Mouse (Mus musculus) kidney, embryonic 15.5 days (tissue): ENCODE measurements around the gene Arhgap35. TPM values are rescaled to one million over a fixed set of nuclear protein-coding genes. Genes with fewer than 3 reads are reported as not detected.

Experiments used
- ATAC-seq: fragments of 200-750 bp; cut with Nextera tagmentation; replicated peaks from 2 replicates; pipeline ENCODE4 v1.8.0; 2017; ENCODE audit warnings: moderate TSS enrichment; ENCODE audit not compliant: low FRiP score
- H3K27ac ChIP-seq: fragments of 300-500 bp; sonication (generic); 2 replicates; pipeline ENCODE4 v1.5.1; 2015; ENCODE audit warnings: mild to moderate bottlenecking, inconsistent platforms
- H3K27me3 ChIP-seq: fragments of 300-500 bp; sonication (generic); 2 replicates; pipeline ENCODE4 v1.6.1; 2015; ENCODE audit warnings: inconsistent platforms
- H3K36me3 ChIP-seq: fragments of 300-500 bp; sonication (generic); 2 replicates; pipeline ENCODE4 v1.6.1; 2015; ENCODE audit warnings: inconsistent platforms
- H3K4me1 ChIP-seq: fragments of 300-500 bp; sonication (generic); 2 replicates; pipeline ENCODE4 v1.6.1; 2015; ENCODE audit warnings: inconsistent platforms
- H3K4me2 ChIP-seq: fragments of 300-500 bp; sonication (generic); 2 replicates; pipeline ENCODE4 v1.6.1; 2015; ENCODE audit warnings: moderate library complexity, mild to moderate bottlenecking, inconsistent platforms
- H3K4me3 ChIP-seq: fragments of 300-500 bp; sonication (generic); replicated peaks from 2 replicates; pipeline ENCODE4 v1.5.1; 2015; ENCODE audit warnings: mild to moderate bottlenecking, inconsistent platforms
- H3K9ac ChIP-seq: fragments of 300-500 bp; sonication (generic); 2 replicates; pipeline ENCODE4 v1.6.1; 2015; ENCODE audit warnings: mild to moderate bottlenecking, inconsistent platforms
- H3K9me3 ChIP-seq: fragments of 300-500 bp; sonication (generic); replicated peaks from 2 replicates; pipeline ENCODE4 v1.6.1; 2016; ENCODE audit warnings: inconsistent platforms
- WGBS: fragments of 180-500 bp; shearing (Covaris S2); methylation state at CpG from one replicate; pipeline ENCODE4 v1.1.7; 2015; ENCODE audit warnings: mixed read lengths; 5-methylcytosine and 5-hydroxymethylcytosine counted together
- polyA plus RNA-seq: library from polyadenylated mRNA; unstranded; fragments of >200 nt; fragmentation: Nextera tagmentation; extraction: Ambion mirVana; gene quantifications from 2 replicates; pipeline ENCODE4 v1.2.1, GENCODE M21; 2015

Gene Arhgap35
- polyA plus RNA-seq, 1 experiment from 2014 or later, result 18.2 TPM

DNA sequence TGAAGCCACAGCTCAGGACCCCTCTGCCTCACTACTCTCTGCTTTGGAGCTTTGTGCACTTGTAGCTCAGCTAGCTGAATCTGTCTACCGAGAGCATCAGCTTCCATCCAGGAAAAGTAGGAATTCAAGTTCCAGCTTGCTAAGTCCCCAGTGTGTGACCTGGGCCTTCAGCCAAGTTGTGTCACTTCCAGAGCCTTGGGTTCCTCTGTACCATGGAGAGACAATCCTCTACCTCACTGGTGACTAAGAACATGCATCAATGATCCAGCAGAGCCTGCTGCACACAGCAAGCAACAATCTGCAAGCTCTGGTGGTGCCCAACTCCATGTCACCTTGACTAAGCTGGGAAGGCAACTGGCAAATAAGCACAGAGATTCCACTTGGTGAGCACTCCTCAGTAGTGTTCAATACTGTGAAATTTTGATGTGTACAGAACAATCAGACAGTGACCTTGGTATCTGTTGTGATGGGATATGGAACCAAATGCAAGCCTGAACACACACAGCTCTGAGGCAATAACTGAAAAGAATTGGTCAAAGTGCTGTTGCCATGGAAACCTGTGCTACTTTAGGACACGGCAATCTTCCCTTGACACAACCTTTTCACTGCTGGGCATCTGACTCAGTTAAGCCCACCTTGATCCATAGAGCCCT, 110.1 kb downstream of the Arhgap35 start:
- no peaks in the 10 kb centered on the region for H3K9me3 ChIP-seq
- 81% methylated on average over 2 of the region's 2 CpGs for WGBS

DNA sequence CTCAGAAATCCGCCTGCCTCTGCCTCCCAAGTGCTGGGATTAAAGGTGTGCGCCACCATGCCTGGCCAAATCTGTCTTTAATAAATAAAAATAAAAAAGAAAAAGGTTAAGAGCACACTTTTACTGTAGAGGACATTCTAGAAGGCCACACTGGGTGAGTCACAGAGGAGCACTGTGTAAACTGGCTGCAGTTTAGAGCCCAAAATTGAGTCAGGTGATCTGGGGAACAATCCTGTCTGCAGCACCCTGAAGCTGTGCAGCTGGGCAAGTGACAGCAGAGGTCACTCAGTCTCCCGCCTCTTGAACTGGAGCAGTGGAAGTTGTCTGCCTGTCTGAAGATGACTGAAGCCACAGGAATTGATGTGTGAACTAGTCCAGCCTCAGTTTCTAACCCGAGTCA, 113.2 kb downstream of the Arhgap35 start:
- H3K36me3 ChIP-seq, result peaks cover 88% of the 10 kb centered on the region

More for the DNA sequence above, 110.1 kb downstream of the Arhgap35 start:
- no peak for ATAC-seq
- no peak overlapping the region for H3K4me2 ChIP-seq
- no peaks in the 10 kb centered on the region for H3K27me3 ChIP-seq
- H3K4me1 ChIP-seq, result 0 out of 2 replicates have a peak, but pooled peaks cover 3% of the 10 kb centered on the region
- no peak overlapping the region for H3K27ac ChIP-seq
- no peak overlapping the region for H3K4me3 ChIP-seq
- H3K36me3 ChIP-seq, result peaks cover 83% of the 10 kb centered on the region
- no peak overlapping the region for H3K9ac ChIP-seq

DNA sequence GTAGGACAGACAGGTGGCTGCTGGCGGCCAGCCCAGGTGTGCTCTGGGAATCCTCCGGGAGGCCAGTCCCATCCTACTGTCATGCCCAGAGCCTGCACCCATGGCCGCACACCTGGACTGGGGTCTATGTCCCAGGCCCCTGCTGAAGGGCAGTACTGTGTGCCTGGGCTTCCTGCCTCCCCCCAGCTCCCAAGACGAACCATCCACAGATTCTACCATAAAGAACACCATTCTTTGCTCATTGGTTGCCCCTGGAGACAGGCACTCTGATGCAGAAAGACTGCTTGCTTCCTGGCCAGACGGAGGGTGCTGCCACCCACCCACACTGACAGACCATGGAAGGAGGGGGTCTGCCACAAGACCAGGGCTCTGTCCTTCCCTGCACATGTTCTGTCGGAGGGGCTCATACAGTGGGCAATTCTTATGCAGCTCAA, 115.1 kb downstream of the Arhgap35 start:
- Histone ChIP-seq H3K4me2 (no peak overlapping the region), H3K27me3 (no peaks in the 10 kb centered on the region), H3K4me1 (no peaks in the 10 kb centered on the region), H3K36me3 (peaks cover 87% of the 10 kb centered on the region), H3K9ac (no peak overlapping the region), H3K4me3 (no peak overlapping the region), H3K9me3 (no peaks in the 10 kb centered on the region), H3K27ac (no peak overlapping the region)
- WGBS, result 89% methylated on average over 6 of the region's 6 CpGs
- ATAC-seq, result no peak

More for the DNA sequence above, 113.2 kb downstream of the Arhgap35 start:
- no peak overlapping the region for H3K9ac ChIP-seq
- H3K4me2 ChIP-seq, result no peak overlapping the region
- WGBS, result 85% methylated on average over 4 of the region's 4 CpGs
- H3K27me3 ChIP-seq, result no peaks in the 10 kb centered on the region
- H3K27ac ChIP-seq, result no peak overlapping the region
- no peak for ATAC-seq
- no peaks in the 10 kb centered on the region for H3K9me3 ChIP-seq
- H3K4me1 ChIP-seq, result no peaks in the 10 kb centered on the region
- H3K4me3 ChIP-seq, result no peak overlapping the region

DNA sequence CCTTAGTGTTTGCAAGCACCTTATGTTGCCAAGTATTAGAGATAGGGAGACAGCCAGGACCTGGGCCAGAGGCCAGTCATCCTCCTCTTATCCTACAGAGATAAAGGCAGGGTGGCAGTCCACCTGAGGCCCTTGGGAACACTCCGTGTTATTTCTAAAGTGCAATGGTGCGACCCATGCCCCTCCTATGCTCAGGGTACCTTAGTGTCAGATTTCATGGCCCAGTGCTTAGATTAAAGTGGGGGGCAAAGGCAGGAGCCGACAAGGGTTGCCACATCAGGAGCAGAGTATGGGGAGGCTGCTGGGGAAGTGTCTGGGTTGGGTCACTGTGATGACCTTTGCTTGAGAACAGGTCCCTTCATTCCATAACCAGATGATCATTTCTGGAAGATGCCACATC, 118.5 kb downstream of the Arhgap35 start:
- H3K9ac ChIP-seq, result no peak overlapping the region
- H3K9me3 ChIP-seq, result no peaks in the 10 kb centered on the region
- no peak overlapping the region for H3K4me2 ChIP-seq
- no peak for ATAC-seq
- H3K36me3 ChIP-seq, result peaks cover 54% of the 10 kb centered on the region
- H3K4me3 ChIP-seq, result no peak overlapping the region
- no peaks in the 10 kb centered on the region for H3K4me1 ChIP-seq
- H3K27me3 ChIP-seq, result no peaks in the 10 kb centered on the region
- WGBS, result 71% methylated on average over 3 of the region's 3 CpGs
- H3K27ac ChIP-seq, result no peak overlapping the region

DNA sequence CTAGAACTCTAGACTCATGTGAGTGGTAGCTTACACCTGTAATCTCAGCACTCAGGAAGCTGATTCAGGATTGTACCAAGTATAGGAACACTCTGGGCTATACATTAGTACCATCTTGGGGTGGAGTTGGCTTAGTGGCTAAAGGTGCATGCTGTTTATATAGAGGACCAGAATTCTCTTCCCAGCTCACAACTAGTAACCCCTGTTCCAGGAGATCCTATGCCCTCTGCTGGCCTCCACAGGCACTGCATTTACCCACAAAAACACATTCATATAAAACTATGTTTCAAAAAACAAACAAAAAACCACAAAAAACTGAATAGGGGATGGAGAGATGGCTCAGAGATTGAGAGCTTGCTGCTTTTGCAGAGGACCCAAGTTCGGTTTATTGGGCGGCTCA, 121.4 kb downstream of the Arhgap35 start:
- ATAC-seq, result no peak
- H3K27me3 ChIP-seq, result no peaks in the 10 kb centered on the region
- no peak overlapping the region for H3K4me2 ChIP-seq
- no peak overlapping the region for H3K9ac ChIP-seq
- H3K9me3 ChIP-seq, result no peaks in the 10 kb centered on the region
- H3K27ac ChIP-seq, result no peak overlapping the region
- WGBS, result 41% methylated on average over 2 of the region's 2 CpGs
- peaks cover 35% of the 10 kb centered on the region for H3K36me3 ChIP-seq
- H3K4me1 ChIP-seq, result no peaks in the 10 kb centered on the region
- H3K4me3 ChIP-seq, result no peak overlapping the region

DNA sequence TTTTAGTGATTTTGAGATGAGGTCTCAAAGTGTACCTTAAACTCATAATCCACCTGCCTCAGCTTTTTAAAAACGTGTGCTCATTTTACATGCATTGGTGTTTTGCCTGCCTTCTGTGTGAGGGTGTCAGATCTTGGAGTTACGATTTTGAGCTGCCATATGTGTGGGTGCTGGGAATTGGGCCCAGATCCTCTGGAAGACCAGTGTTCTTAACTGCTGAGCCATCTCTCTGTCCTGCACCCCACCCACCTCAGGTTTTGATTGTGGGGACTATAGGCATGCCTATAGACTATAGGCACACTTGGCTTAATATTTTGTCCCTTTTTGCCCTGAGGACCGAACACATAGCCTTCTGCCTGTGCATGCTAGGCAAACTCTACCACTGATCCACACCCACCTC, 122.6 kb downstream of the Arhgap35 start:
- ATAC-seq, result no peak
- 64% methylated on average over 3 of the region's 3 CpGs for WGBS
- Histone ChIP-seq H3K27me3 (no peaks in the 10 kb centered on the region), H3K36me3 (peaks cover 23% of the 10 kb centered on the region), H3K27ac (no peak overlapping the region), H3K4me3 (no peak overlapping the region), H3K9me3 (no peaks in the 10 kb centered on the region), H3K4me1 (no peaks in the 10 kb centered on the region), H3K4me2 (no peak overlapping the region), H3K9ac (no peak overlapping the region)

DNA sequence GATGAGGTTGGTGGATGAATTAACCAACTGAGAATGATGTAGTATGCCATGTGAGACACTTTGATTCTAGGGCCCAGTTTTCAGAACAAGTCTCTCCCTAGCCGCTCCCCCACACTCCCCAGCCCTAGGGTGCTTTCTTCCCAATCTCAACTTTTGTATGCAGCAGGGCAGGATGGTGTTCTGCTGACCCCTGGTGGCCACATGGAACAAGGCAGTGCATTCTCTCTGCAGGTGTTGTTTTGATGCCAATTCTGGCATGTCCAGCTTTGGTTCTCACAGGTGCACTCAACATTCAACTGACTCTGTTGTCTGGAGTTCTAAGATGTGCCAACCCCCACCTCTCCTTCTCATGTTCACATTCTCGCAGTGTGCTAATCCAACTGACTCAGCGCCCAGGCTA, 123.0 kb downstream of the Arhgap35 start:
- H3K9ac ChIP-seq, result no peak overlapping the region
- no peaks in the 10 kb centered on the region for H3K9me3 ChIP-seq
- no peak overlapping the region for H3K4me3 ChIP-seq
- no peaks in the 10 kb centered on the region for H3K4me1 ChIP-seq
- H3K4me2 ChIP-seq, result no peak overlapping the region
- H3K27ac ChIP-seq, result no peak overlapping the region
- 43% methylated on average over 3 of the region's 3 CpGs for WGBS
- 0 out of 2 replicates have a peak, but pooled peaks have one; percentile 34 for ATAC-seq
- H3K36me3 ChIP-seq, result peaks cover 19% of the 10 kb centered on the region
- H3K27me3 ChIP-seq, result no peaks in the 10 kb centered on the region

DNA sequence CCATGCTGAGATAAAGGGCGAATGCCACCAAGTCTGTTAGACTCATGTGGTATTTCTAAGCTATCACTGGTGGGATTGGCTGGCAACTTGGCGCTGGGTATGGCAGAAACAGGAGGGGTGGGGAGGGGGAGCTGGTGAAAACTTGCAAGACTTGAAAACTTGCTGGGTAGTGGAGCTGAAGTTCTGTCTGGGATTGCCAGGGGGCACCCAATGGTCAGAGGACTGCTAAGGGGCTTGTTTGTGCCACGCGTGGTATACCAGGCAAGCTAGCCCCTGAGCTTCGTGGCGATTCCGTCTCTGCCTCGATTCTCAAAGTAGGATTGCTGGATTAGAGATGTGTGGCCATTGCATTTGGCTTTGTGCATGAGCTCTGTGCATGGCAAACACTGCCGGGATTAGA, 124.8 kb downstream of the Arhgap35 start:
- Histone ChIP-seq H3K36me3 (peaks cover under 1% of the 10 kb centered on the region; the same call in 1 of the 2 replicates), H3K4me3 (no peak overlapping the region), H3K27ac (no peak overlapping the region), H3K9me3 (no peaks in the 10 kb centered on the region), H3K4me1 (no peaks in the 10 kb centered on the region), H3K27me3 (no peaks in the 10 kb centered on the region), H3K9ac (no peak overlapping the region), H3K4me2 (no peak overlapping the region)
- ATAC-seq, result no peak
- 86% methylated on average over 9 of the region's 9 CpGs for WGBS

DNA sequence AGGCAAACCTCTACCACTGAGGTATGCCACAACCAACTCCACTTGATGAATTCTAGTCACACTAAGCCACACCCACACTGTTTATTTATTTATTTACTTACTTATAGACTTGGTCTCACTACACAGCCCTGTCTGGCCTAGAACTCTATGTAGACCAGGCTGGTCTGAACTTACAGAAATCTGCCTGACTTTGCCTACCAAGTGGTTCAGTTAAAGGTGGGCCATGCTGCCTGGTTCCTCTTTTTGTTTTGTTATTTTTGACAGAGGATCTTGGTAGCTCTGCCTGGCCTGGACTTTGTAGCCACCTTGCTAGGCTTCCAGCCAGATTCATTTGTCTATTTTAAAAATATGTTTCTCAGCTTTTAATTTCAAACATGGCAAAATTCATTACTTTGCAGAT, 126.0 kb downstream of the Arhgap35 start:
- H3K27ac ChIP-seq, result no peak overlapping the region
- no peaks in the 10 kb centered on the region for H3K4me1 ChIP-seq
- H3K9me3 ChIP-seq, result no peaks in the 10 kb centered on the region
- ATAC-seq, result no peak
- H3K4me3 ChIP-seq, result no peak overlapping the region
- H3K36me3 ChIP-seq, result no peaks in the 10 kb centered on the region
- H3K4me2 ChIP-seq, result no peak overlapping the region
- no peaks in the 10 kb centered on the region for H3K27me3 ChIP-seq
- H3K9ac ChIP-seq, result no peak overlapping the region

DNA sequence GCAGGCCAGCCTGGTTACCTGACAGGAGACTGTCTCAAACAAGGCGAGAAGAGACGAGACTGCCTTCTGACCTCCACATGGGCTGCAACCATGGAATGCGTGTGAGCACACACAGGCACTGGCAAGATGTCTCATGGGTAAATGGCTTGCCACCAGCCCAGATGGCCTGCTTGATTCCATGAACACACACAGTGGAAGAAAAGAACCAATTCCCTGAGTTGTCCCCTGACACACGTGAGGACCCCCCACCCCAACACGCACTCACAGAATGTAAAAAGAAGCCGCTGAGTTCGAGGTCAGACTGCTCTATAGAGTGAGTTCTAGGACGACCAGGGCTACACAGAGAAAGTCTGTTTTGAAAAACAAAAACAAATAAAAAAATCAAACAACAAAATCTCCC, 137.2 kb downstream of the Arhgap35 start, which contains the start of gene Npas1:
Gene Npas1 (minus strand): TSS at position 101 of the 400 bp plus-strand sequence.
- no peak within 1 kb of the TSS for H3K9ac ChIP-seq

DNA sequence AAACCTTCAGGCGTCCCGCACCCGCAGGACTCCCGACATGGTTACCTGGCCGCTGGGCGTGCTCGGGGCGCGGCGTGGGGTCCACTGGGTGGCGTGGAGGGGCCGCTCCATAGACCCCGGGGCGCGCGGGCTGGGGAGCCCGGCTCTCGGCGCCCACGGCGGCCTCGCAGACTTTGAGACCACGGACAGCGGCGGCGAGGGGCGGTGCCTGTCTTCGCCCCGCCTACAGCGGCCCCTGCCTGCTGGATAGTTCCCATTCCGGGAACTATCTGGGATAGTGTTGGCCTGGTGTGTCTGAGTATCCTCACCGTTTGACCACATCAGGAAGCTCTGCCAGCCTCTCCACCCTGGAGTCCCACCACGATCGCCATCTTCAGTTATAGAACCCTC, 138.2 kb downstream of the Arhgap35 start:
- Histone ChIP-seq H3K36me3 (no peaks in the 10 kb centered on the region), H3K9ac (no peak overlapping the region), H3K4me2 (peak overlapping the region; percentile 69), H3K9me3 (no peaks in the 10 kb centered on the region), H3K4me3 (peak overlapping the region; percentile 43), H3K27ac (no peak overlapping the region), H3K27me3 (peaks cover 61% of the 10 kb centered on the region), H3K4me1 (peaks cover 31% of the 10 kb centered on the region)
- WGBS, result 1% methylated on average over 34 of the region's 34 CpGs
- ATAC-seq, result peak; percentile 42; the same call in 1 of the 2 replicates

More for the DNA sequence above, 137.2 kb downstream of the Arhgap35 start, which contains the start of gene Npas1:
- Histone ChIP-seq H3K4me3 (peak within 1 kb of the TSS; percentile 43), H3K4me2 (peak within 1 kb of the TSS; percentile 69), H3K9me3 (no peaks in the 10 kb centered on the region), H3K27me3 (peaks cover 52% of the 10 kb centered on the region), H3K4me1 (peaks cover 31% of the 10 kb centered on the region), H3K36me3 (no peaks in the 10 kb centered on the region), H3K27ac (no peak within 1 kb of the TSS)
- WGBS, result 91% methylated on average over 8 of the region's 8 CpGs
- ATAC-seq, result no peak

DNA sequence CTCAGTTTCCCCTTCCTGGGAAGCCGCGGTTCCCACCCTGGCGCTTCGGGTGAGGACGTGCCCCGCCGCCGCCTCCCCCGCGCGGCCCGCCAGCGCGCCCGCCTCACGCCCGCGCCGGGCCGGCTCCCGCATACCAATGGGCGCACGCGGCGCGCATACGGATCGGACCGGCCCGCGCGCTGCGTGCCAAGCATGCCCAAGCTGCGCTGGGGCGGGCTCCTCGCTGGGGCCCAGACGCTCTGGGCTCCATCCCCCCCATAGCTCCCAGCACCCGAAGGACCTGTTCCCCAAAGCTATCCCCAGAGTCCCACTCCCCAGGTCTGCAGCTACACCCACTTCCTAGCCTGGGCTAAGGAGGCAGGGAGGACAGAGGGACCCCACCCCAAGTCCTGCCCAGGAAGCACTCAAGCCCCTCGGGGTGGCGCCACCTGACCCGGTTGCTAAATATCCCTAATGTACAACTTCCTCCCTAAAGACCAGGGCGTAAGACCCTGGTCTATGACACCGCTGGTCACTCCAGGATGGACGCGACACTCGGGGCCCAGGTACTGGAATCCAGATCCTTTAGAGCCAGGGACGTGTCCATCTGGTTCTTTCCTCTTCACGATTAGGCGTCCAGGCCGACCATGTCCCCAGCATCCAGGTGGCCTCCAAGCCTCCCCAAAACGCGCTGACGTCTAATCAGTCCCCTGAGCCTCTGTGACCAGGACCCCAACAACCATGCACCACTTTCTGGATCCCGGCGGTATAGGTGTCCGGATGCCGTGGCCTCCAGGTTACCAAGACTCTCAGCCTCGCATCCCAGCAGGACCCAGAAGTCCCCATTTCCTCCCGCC, 138.8 kb downstream of the Arhgap35 start:
- H3K4me2 ChIP-seq, result peak overlapping the region; percentile 69
- H3K9me3 ChIP-seq, result no peaks in the 10 kb centered on the region
- no peak overlapping the region for H3K9ac ChIP-seq
- ATAC-seq, result peak; percentile 24; the same call in 1 of the 2 replicates
- H3K4me1 ChIP-seq, result peaks cover 31% of the 10 kb centered on the region
- peak overlapping the region; percentile 43 for H3K4me3 ChIP-seq
- H3K27me3 ChIP-seq, result peaks cover 67% of the 10 kb centered on the region
- no peak overlapping the region for H3K27ac ChIP-seq
- no peaks in the 10 kb centered on the region for H3K36me3 ChIP-seq
- WGBS, result under 1% methylated on average over 52 of the region's 59 CpGs
